Mouse (Mus musculus) MEL (cell line): Measurements from ENCODE around the gene Slc9b2.

Source experiments
- CTCF ChIP-seq, 3 experiments: IDR thresholded peaks in 2 of 3; conservative IDR thresholded peaks in 1 of 3; 2 replicates each; pipeline ENCODE4 v1.5.1; 2011 to 2012; ENCODE audit warnings: low read length in 3 of 3, low read depth in 2 of 3, mild to moderate bottlenecking in 2 of 3, improper control_type of control experiment in 1 of 3, inconsistent platforms in 1 of 3, mixed read lengths in 1 of 3, moderate library complexity in 1 of 3; ENCODE audit not compliant: control insufficient read depth in 1 of 3, insufficient read depth in 1 of 3, poor library complexity in 1 of 3, severe bottlenecking in 1 of 3
- POLR2A ChIP-seq, 2 experiments: IDR thresholded peaks; 2 replicates each; pipeline ENCODE4 v1.6.1; 2011 to 2012; ENCODE audit warnings: low read length in 2 of 2, mild to moderate bottlenecking in 2 of 2, control low read depth in 1 of 2, improper control_type of control experiment in 1 of 2, low read depth in 1 of 2, moderate library complexity in 1 of 2; ENCODE audit not compliant: control insufficient read depth in 1 of 2, insufficient read depth in 1 of 2, poor library complexity in 1 of 2
- RAD21 ChIP-seq: IDR thresholded peaks from 2 replicates; pipeline ENCODE4 v1.6.1; 2011; ENCODE audit warnings: mild to moderate bottlenecking, low read depth, low read length, improper control_type of control experiment
- USF1 ChIP-seq: IDR thresholded peaks from 2 replicates; pipeline ENCODE4 v1.6.1; 2014; ENCODE audit warnings: low read depth, mild to moderate bottlenecking, inconsistent platforms, low read length, improper control_type of control experiment, moderate library complexity

- TF ChIP-seq RAD21 (no peak), POLR2A (IDR thresholded peaks at IDR 0.05; ENCODE audit: control insufficient read depth in 1 of 2, insufficient read depth in 1 of 2, low read depth in 1 of 2, low read length in 2 of 2, poor library complexity in 1 of 2) (no peak), CTCF (IDR thresholded peaks at IDR 0.05 in 2 of 3, conservative IDR thresholded peaks at IDR 0.05 in 1 of 3; ENCODE audit: control insufficient read depth in 1 of 3, insufficient read depth in 1 of 3, low read depth in 2 of 3, low read length in 3 of 3, poor library complexity in 1 of 3, severe bottlenecking in 1 of 3) (no peak), USF1 (no peak)
Observed at GRCm38 (mm10) chr3:135268616-135269015, 38.9 kb upstream of the Slc9b2 start.
